13 mouse cellular contexts compared by ENCODE assay signal in the genomic region with DNA sequence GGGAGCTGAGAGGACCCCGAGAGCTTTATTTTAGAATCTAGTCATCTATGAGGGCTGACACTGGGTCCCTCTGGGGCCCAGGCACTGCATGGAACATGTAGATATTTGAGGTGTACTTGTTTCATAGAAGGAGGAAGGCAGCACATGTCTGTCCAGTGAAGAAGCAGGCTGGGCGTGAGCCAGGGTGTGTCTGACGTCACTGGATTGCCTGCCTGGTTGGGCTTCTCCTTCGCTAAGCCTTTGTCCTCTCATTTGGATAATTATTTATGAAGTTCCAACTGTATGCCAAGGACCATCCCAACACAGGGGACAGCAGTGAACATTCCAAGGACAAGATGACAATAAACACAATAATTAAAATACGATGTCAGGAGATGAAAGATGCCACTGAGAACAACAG.
DNase-seq lines count a peak whose midpoint lies in the region; ATAC-seq and TF ChIP-seq lines count a peak whose summit lies in the region.
"Had no signal": no experiment of that assay in that cellular context is flagged by ENCODE, and none has a peak within 500 bp of the region (broad histone marks: within the 10 kb centered on the region; RNA-seq: fewer than 3 reads in every experiment).

No protein-coding gene starts in this region.

- H3K27ac ChIP-seq in intestine, postnatal 0 days (ENCODE audit: low read depth, low read length), result no peak overlapping the region
- no peak overlapping the region for H3K27ac ChIP-seq in intestine, embryonic 16.5 days (ENCODE audit: low read length)
- no peak overlapping the region for H3K27ac ChIP-seq in kidney, embryonic 16.5 days (ENCODE audit: low read length)
- no peak overlapping the region for H3K27ac ChIP-seq in midbrain, embryonic 16.5 days (ENCODE audit: low read length)
- H3K27ac ChIP-seq: embryonic facial prominence, embryonic 15.5 days; intestine, embryonic 15.5 days; left cerebral cortex, adult 2 months had no signal

- 49% methylated on average over 5 of the region's 5 CpGs for WGBS in intestine, postnatal 0 days
- WGBS in intestine, embryonic 16.5 days, result 59% methylated on average over 5 of the region's 5 CpGs
- WGBS in kidney, embryonic 16.5 days, result 66% methylated on average over 5 of the region's 5 CpGs
- 83% methylated on average over 5 of the region's 5 CpGs for WGBS in midbrain, embryonic 16.5 days

- peak; percentile 22; the same call in 1 of the 2 replicates for ATAC-seq in intestine, postnatal 0 days
- no peak for ATAC-seq in intestine, embryonic 16.5 days
- peak; percentile 66 for ATAC-seq in kidney, embryonic 16.5 days (ENCODE audit: low FRiP score, low TSS enrichment)
- ATAC-seq in midbrain, embryonic 16.5 days, result no peak
- ATAC-seq: intestine, embryonic 15.5 days had no signal

- H3K9ac ChIP-seq in intestine, postnatal 0 days (ENCODE audit: low read depth, low read length), result no peak overlapping the region
- H3K9ac ChIP-seq in intestine, embryonic 16.5 days (ENCODE audit: low read depth, low read length), result no peak overlapping the region
- H3K9ac ChIP-seq in kidney, embryonic 16.5 days (replicated peaks; ENCODE audit: low read length), result no peak overlapping the region
- no peak overlapping the region for H3K9ac ChIP-seq in midbrain, embryonic 16.5 days (ENCODE audit: low read depth, low read length)
- H3K9ac ChIP-seq: embryonic facial prominence, embryonic 15.5 days; intestine, embryonic 15.5 days had no signal

- H3K4me3 ChIP-seq in intestine, postnatal 0 days (ENCODE audit: low read depth, low read length), result no peak overlapping the region
- no peak overlapping the region for H3K4me3 ChIP-seq in intestine, embryonic 16.5 days (ENCODE audit: low read length)
- no peak overlapping the region for H3K4me3 ChIP-seq in kidney, embryonic 16.5 days (ENCODE audit: low read length)
- no peak overlapping the region for H3K4me3 ChIP-seq in midbrain, embryonic 16.5 days (ENCODE audit: low read depth, low read length)
- H3K4me3 ChIP-seq: embryonic facial prominence, embryonic 15.5 days; intestine, embryonic 15.5 days; left cerebral cortex, adult 2 months had no signal

- H3K36me3 ChIP-seq in intestine, postnatal 0 days (ENCODE audit: control insufficient read depth, insufficient read depth), result no peaks in the 10 kb centered on the region
- H3K36me3 ChIP-seq in intestine, embryonic 16.5 days (ENCODE audit: control insufficient read depth, insufficient read depth, low read length), result no peaks in the 10 kb centered on the region
- no peaks in the 10 kb centered on the region for H3K36me3 ChIP-seq in kidney, embryonic 16.5 days (ENCODE audit: insufficient read depth, low read length)
- no peaks in the 10 kb centered on the region for H3K36me3 ChIP-seq in midbrain, embryonic 16.5 days (ENCODE audit: control insufficient read depth, insufficient read depth, low read length)
- H3K36me3 ChIP-seq: embryonic facial prominence, embryonic 15.5 days; intestine, embryonic 15.5 days had no signal

- TF ChIP-seq CTCF in intestine, postnatal 0 days (IDR thresholded peaks at IDR 0.05; ENCODE audit: low read depth), result no peak

- peak; percentile 33 for DNase-seq in adrenal gland, postnatal 10 days
- DNase-seq in adrenal gland, adult 2 months, result no peak
- DNase-seq in 3T3-L1 (ENCODE audit: low read depth, low spot score), result peak; percentile 15
- no peak for DNase-seq in right cerebral cortex, postnatal 14 days
- DNase-seq: spleen, adult 18-20 months had no signal

- no peaks in the 10 kb centered on the region for H3K4me1 ChIP-seq in intestine, postnatal 0 days (replicated peaks; ENCODE audit: control insufficient read depth, insufficient read depth, low read length)
- no peaks in the 10 kb centered on the region for H3K4me1 ChIP-seq in intestine, embryonic 16.5 days (ENCODE audit: control insufficient read depth, insufficient read depth, low read length)
- H3K4me1 ChIP-seq in kidney, embryonic 16.5 days (ENCODE audit: insufficient read depth, low read length), result peaks cover 4% of the 10 kb centered on the region
- H3K4me1 ChIP-seq in midbrain, embryonic 16.5 days (ENCODE audit: control insufficient read depth, insufficient read depth, low read length), result no peaks in the 10 kb centered on the region
- H3K4me1 ChIP-seq: intestine, embryonic 15.5 days had no signal

- H3K4me2 ChIP-seq in intestine, postnatal 0 days (replicated peaks; ENCODE audit: low read depth), result no peak overlapping the region
- no peak overlapping the region for H3K4me2 ChIP-seq in intestine, embryonic 16.5 days (ENCODE audit: low read depth, low read length)
- H3K4me2 ChIP-seq in kidney, embryonic 16.5 days (replicated peaks; ENCODE audit: low read depth, low read length), result no peak overlapping the region
- no peak overlapping the region for H3K4me2 ChIP-seq in midbrain, embryonic 16.5 days (ENCODE audit: low read length)
- H3K4me2 ChIP-seq: embryonic facial prominence, embryonic 15.5 days; intestine, embryonic 15.5 days; liver, embryonic 11.5 days had no signal

- H3K9me3 ChIP-seq in intestine, postnatal 0 days (ENCODE audit: control insufficient read depth), result no peaks in the 10 kb centered on the region
- no peaks in the 10 kb centered on the region for H3K9me3 ChIP-seq in intestine, embryonic 16.5 days (ENCODE audit: control insufficient read depth, low read length)
- H3K9me3 ChIP-seq in kidney, embryonic 16.5 days (ENCODE audit: low read length), result no peaks in the 10 kb centered on the region
- H3K9me3 ChIP-seq in midbrain, embryonic 16.5 days (replicated peaks; ENCODE audit: control insufficient read depth, low read length, poor library complexity, severe bottlenecking), result no peaks in the 10 kb centered on the region
- H3K9me3 ChIP-seq: embryonic facial prominence, embryonic 15.5 days; intestine, embryonic 15.5 days had no signal

- H3K27me3 ChIP-seq in intestine, postnatal 0 days (replicated peaks; ENCODE audit: control insufficient read depth, insufficient read depth, low read length), result no peaks in the 10 kb centered on the region
- no peaks in the 10 kb centered on the region for H3K27me3 ChIP-seq in intestine, embryonic 16.5 days (replicated peaks; ENCODE audit: control insufficient read depth, insufficient read depth, low read length)
- no peaks in the 10 kb centered on the region for H3K27me3 ChIP-seq in kidney, embryonic 16.5 days (ENCODE audit: insufficient read depth, low read length)
- no peaks in the 10 kb centered on the region for H3K27me3 ChIP-seq in midbrain, embryonic 16.5 days (ENCODE audit: control insufficient read depth, insufficient read depth, low read depth, low read length)
- H3K27me3 ChIP-seq: embryonic facial prominence, embryonic 15.5 days; intestine, embryonic 15.5 days had no signal

Comparison
In these comparisons a context has a peak if more than half of its experiments do, and no peak if none do; other contexts are left out.
1. DNase-seq: peak in adrenal gland, postnatal 10 days (single experiment) and 3T3-L1 (single experiment); none in adrenal gland, adult 2 months (single experiment) and right cerebral cortex, postnatal 14 days (single experiment).
2. ATAC-seq: peak in intestine, postnatal 0 days (single experiment) and kidney, embryonic 16.5 days (single experiment); none in intestine, embryonic 16.5 days (single experiment) and midbrain, embryonic 16.5 days (single experiment).